Mouse (Mus musculus): ENCODE data around the gene Hmgxb4.
"Not testable (repeated sequence)": the region's sequence is repeated elsewhere in the genome, so short reads cannot be mapped to it uniquely, and the experiment has no call there.

The Hmgxb4 gene

GRCm38 (mm10) chr8:74993081-74993474, at the start of gene Hmgxb4:
TSS of gene Hmgxb4 (plus strand) at chr8:74993356.
- no peak for DNase-seq (ENCODE audit: low spot score in 2 of 2)

DNA sequence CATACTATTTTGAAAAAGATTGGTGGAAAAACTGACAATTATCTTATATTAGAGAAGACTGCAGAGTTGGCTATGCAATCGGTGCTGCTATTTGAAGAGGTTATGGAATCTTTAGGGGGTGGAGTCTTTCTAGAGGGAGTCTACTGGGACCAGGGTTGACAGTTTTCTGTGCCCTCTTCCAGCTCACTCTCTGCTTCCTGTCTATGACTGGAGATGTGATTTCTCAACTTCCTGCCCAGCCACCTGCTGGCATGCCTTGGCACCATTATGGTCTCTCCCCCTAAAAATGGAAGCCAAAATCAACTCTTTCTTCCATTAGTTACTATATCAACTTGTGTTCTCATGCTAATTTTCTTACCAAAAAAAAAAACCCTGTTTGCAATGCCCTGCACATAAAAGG, 43.7 kb upstream of the Hmgxb4 start:
- DNase-seq (ENCODE audit: low spot score in 2 of 2): no peak

GRCm38 (mm10) chr8:74963983-74964382, 29.2 kb upstream of the Hmgxb4 start:
- DNase-seq (ENCODE audit: low spot score in 2 of 2): no peak

GRCm38 (mm10) chr8:74970286-74970685, 22.9 kb upstream of the Hmgxb4 start:
- not testable (repeated sequence) for DNase-seq (ENCODE audit: low spot score in 2 of 2)

DNA sequence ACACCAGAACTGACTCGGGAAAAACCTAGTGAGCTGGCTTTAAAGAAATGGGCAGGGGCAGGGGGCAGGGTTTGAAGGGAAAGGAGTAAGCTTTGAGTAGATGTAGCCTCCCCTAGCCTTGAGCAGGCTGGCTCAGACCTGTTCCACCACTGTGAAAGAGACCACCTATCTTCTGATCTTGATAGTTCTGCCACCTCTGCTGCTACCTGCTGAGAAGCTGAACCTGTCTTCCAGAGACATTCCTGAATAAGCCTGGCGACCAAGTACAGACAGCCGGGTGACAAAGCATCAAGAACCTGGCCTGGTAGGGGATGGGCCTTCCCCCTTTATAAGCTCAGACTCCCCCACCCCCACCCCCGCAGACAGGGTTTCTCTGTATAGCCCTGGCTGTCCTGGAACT, 21.5 kb upstream of the Hmgxb4 start:
- no peak for DNase-seq (ENCODE audit: low spot score in 2 of 2)

GRCm38 (mm10) chr8:74972322-74972883, 20.8 kb upstream of the Hmgxb4 start:
- DNase-seq (ENCODE audit: low spot score in 2 of 2): no peak

GRCm38 (mm10) chr8:74973121-74973869, 19.9 kb upstream of the Hmgxb4 start:
- no peak for DNase-seq (ENCODE audit: low spot score in 2 of 2)

DNA sequence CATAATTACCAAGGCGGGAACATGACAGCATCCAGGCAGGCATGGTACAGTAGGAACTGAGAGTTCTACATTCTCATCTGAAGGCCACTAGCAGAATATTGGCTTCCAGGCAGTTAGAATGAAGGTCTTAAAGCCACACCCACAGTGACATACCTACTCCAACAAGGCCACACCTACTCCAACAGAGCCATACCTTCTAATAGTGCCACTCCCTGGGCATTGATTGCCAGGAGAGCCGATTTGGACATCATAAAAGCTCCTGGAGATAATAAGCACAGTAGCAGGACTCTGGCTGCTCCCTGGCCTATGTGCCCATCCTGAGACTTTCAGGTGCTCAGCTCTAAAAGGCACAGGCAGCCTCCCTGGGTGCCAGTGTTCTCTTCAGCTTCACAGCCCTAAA, 19.3 kb upstream of the Hmgxb4 start:
- DNase-seq (ENCODE audit: low spot score in 2 of 2): no peak

DNA sequence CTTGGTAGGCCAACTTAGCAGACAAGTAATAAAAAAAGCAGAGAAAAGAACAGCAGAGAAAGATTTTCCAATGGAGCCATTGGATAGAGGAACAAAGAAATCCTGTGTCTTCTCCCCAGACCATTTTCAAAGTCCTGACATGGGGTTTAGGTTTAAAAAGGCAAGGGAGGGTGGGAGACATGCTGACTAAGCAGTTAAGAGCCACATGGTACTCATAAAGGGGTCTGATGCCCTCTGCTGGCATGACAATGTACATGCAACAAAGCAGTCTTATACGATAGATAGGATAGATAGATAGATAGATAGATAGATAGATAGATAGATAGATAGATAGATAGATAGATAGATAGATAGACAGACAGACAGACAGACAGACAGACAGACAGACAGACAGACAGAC, 15.7 kb upstream of the Hmgxb4 start:
- no peak for DNase-seq (ENCODE audit: low spot score in 2 of 2)

DNA sequence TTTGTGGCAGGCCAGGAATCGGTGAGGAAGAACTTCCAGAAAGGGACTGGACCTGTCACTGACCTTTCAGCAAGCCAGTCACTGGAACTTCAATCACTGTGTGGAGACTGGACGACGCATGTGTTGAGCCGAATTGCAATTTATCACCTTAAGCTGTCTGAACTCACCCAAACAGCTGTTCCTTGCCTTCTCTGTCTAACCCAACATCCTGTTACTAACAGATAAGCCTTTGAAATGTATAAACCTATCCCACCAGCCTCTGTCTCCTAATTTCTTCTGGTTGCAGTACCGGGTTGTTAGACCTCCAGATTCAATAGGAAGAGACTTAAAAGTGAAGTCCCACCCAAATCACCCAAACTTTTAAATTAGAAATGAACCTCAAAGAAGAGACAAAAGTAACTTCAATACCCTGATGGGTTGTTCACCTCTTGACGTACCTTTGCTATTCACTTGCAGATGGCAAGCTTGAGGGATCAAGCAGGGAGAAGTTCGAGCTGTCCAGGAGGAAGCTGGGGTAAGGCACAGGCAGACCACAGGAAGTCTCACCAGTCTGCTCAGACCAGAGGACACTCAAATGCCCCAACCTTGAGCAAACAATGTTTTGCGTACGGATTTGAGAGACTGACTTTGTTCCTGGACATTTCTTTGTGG, 13.0 kb upstream of the Hmgxb4 start:
- DNase-seq (ENCODE audit: low spot score in 2 of 2): no peak

DNA sequence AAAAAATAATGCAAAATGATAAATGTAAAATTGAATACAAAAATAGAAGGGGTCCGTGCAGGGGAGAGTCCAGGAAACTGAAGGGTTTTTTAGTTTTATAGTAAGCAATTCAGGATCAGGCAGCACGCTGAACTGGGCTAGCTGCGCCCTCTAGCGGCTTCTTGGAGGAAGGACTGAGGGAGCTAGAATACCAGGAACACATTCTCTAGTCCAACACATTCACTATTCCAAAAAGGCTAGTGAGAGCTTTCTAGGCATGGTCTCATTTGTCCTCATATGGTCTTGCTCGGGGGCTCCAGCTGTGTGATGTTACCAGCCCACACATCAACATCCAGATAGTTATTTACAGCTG, 12.5 kb upstream of the Hmgxb4 start:
- peak; percentile 28 to 60 for DNase-seq (ENCODE audit: low spot score in 2 of 2)

DNA sequence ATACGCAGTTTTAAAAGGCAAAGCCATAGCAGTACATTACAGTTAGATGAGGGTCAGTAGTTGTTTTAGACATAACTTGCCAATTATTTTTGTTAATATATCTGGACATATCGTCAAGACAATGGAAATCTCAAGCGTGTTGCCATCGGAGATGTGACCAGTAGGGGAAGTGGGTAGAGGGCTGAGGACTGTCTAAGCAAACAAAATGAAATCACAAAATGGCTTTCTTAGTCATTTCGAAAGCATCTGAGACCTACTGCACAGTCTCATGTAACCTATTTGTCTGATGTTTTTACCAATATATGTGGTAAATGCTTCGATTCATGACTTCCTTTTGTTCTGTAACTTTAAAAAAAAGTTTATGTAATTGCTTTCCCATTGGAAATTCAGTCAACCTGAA, 11.3 kb upstream of the Hmgxb4 start:
- DNase-seq (ENCODE audit: low spot score in 2 of 2): no peak

GRCm38 (mm10) chr8:74987436-74987835, 5.7 kb upstream of the Hmgxb4 start:
- DNase-seq (ENCODE audit: low spot score in 2 of 2): no peak

DNA sequence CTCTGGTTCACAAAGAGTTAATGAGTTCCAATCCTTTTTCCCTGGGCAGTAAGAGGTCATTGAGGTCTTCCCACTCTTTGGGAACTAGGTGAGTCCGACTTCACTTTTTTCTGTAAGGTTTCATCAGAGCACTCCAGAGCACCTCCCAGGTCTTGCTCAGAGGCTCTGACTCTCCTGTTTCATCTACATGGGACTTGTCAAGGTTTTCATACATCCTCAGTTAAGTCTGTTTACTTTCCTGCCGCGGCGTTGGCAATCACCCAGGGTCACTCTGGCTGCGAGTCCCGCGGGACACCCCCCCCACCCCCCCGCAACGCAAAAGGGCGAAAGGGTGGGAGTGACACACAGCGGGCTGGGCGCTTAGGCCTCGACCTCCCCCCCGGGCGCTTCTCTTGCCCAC, 3.1 kb upstream of the Hmgxb4 start:
- DNase-seq (ENCODE audit: low spot score in 2 of 2): no peak

DNA sequence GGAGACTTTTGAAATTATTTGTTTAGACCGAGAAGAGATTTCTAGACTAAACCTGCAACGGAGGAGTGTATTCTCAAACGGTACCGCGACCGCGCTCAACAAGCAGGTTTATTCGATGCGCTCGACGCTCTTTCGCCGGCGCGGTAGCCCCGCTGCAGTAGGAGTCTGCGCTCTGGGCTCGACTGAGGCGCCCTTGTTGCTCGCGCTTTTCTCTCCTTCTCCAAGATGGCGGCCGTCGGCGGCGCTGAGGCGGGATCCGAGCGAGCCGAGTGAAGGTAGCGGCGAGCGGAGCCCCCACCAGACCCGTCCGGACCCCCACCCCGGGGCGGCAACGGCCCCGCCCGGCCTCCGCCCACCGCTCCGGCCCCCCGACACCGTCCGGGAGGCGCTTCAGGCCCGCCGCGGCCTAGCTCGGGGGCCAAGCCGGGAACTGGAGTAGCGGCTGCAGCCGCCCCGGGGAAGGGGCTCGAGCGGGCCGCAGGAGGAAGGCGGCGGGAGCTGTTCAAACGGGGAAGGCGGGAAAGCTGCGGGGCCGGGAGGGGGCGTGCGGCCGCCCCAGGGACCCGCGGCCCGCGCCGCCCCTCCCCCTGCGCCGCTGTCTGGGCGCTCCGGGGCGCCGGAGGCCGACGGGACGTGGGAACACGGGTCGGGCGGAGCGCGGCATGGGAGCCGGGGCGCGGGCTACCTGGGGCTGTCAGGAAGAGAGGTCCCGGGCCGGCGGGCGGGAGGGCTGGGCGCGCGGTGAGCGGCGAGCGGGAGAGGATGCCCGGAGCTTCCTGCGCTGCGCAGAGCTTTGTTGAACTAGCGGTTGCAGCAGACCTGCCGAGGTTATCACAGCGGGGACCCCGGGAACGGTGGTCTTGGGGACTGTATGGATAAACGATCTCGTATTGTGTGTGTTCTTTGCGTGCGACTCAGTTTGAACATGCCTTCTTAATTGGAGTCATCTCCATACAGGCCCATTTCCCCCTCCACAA, 607 bp downstream of the Hmgxb4 start:
- peak; percentile 70 to 81 for DNase-seq (ENCODE audit: low spot score in 2 of 2)

GRCm38 (mm10) chr8:74994540-74994939, 1.4 kb downstream of the Hmgxb4 start:
- DNase-seq (ENCODE audit: low spot score in 2 of 2): no peak

DNA sequence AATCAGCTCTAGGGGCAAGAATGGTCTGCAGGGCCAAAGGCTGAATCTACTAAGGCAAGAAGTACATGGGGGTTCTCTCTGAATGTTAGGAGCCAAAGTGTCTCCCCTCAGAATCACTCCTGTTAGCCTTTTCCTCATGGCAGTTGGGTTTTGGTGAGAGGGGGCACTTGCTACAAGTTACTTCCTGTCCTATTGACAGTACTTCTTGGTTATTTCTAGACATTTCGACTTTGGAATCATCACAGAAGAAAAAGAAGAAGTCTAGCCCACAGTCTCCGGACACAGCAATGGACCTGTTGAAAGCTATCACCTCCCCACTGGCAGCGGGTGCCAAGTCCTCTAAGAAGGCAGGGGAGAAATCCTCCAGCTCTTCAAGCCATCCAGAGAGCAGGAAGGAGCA, 7.3 kb downstream of the Hmgxb4 start:
- DNase-seq (ENCODE audit: low spot score in 2 of 2): no peak

- DNase-seq (ENCODE audit: low spot score in 2 of 2): no peak
Observed at GRCm38 (mm10) chr8:75008826-75009225, 15.7 kb downstream of the Hmgxb4 start.

DNA sequence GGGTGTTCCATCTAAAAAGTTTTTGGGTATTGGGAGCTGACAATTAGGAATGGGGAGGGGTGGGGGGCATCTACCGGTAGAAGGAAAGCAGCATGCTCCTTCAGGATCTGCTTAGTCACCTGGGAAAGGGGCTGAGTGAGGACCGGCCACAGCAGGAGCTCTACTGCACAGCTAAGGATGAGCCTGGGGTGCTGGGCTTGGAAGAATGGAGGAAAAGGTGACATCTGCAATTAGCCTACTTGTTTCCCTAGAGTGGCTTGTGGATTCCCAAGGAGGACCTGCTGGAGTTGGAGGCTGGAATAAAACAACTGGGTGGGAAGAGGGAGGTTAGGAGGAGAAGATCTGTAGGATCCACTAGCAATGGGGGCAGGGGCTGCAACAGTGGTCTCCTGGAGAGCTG, 20.4 kb downstream of the Hmgxb4 start:
- DNase-seq (ENCODE audit: low spot score in 2 of 2): no peak

- no peak for DNase-seq (ENCODE audit: low spot score in 2 of 2)
Observed at GRCm38 (mm10) chr8:75013964-75014363, 20.8 kb downstream of the Hmgxb4 start.

GRCm38 (mm10) chr8:75015981-75016380, 22.8 kb downstream of the Hmgxb4 start:
- no peak for DNase-seq (ENCODE audit: low spot score in 2 of 2)

DNA sequence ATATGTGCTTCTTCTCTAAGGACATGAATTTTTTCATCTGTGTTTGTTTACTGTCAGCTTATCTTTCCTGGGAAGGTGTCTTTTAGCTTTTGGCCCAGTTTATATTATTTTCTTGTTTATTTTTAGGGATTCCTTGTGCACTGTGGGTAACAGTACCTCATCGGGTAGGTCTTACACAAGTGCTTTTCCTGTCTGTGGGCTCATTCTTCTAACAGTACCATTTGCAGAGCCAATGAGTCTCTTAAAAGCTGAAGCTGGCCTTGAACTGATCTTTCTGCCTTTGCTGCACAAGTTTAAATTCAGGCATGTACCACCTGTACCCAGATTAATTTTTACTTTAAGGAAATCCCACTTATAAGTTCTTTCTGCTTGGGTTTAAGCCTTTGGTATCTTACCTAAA, 23.3 kb downstream of the Hmgxb4 start:
- DNase-seq (ENCODE audit: low spot score in 2 of 2): no peak

All from frontal cortex, postnatal 14 days (tissue).